Mouse (Mus musculus): ENCODE results near the gene Rassf3.

Rassf3 gene

GRCm38 (mm10) chr10:121374013-121374412, 102.1 kb downstream of the Rassf3 start:
- no peak for DNase-seq (ENCODE audit: extremely low read depth, low read depth, low spot score)

- DNase-seq (ENCODE audit: extremely low read depth, low read depth, low spot score): no peak
These were observed 105.4 kb downstream of the Rassf3 start for GRCm38 (mm10) chr10:121370777-121371176.

- DNase-seq (ENCODE audit: extremely low read depth, low read depth, low spot score): no peak
These were observed 107.2 kb downstream of the Rassf3 start for GRCm38 (mm10) chr10:121368783-121369465.

GRCm38 (mm10) chr10:121367780-121368179, 108.4 kb downstream of the Rassf3 start:
- peak; percentile 51 for DNase-seq (ENCODE audit: extremely low read depth, low read depth, low spot score)

- DNase-seq (ENCODE audit: extremely low read depth, low read depth, low spot score): no peak
These were observed 108.9 kb downstream of the Rassf3 start for GRCm38 (mm10) chr10:121367271-121367670.

- no peak for DNase-seq (ENCODE audit: extremely low read depth, low read depth, low spot score)
These were observed 110.3 kb downstream of the Rassf3 start for GRCm38 (mm10) chr10:121365781-121366272.

- no peak for DNase-seq (ENCODE audit: extremely low read depth, low read depth, low spot score)
These were observed 111.2 kb downstream of the Rassf3 start, which contains the start of gene Gns for GRCm38 (mm10) chr10:121364801-121365564. Gns (plus strand) TSS chr10:121365090.

- DNase-seq (ENCODE audit: extremely low read depth, low read depth, low spot score): no peak
These were observed 111.8 kb downstream of the Rassf3 start for GRCm38 (mm10) chr10:121364306-121364705.

- DNase-seq (ENCODE audit: extremely low read depth, low read depth, low spot score): no peak
These were observed 112.9 kb downstream of the Rassf3 start for GRCm38 (mm10) chr10:121363201-121363600.

- no peak for DNase-seq (ENCODE audit: extremely low read depth, low read depth, low spot score)
These were observed 115.8 kb downstream of the Rassf3 start for GRCm38 (mm10) chr10:121360358-121360757.

All from fat pad, adult 2 months (tissue).